Mouse (Mus musculus): ENCODE measurements around the gene Ano10.

- TF ChIP-seq CTCF (IDR thresholded peaks at IDR 0.05; ENCODE audit: low read depth, low read length) = no peak
- TF ChIP-seq POLR2A (IDR thresholded peaks at IDR 0.05; ENCODE audit: insufficient read depth, low read length) = no peak
Observed at GRCm38 (mm10) chr9:122309013-122309980, 15.1 kb upstream of the Ano10 start.
